ENCODE assay signal across 29 mouse cellular contexts in the genomic region with DNA sequence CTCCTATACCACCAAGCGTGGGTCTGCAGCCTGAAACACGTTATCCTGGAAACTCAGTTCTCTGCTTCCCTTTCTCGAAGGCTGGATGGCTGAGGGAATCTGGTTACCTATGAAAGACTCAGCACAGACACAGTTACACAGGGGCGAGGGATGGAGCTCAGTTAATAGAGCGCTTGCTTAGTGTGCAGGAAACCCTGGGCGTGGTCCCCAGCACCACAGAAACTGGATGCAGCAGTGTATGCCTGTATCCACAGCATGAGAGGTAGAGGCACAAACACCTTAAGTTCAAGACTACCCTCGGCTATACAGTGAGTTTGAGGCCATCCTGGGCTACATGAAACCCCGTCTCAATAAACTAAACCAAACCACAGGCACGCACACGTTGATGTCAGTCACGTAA. TPM values are rescaled to one million over a fixed set of nuclear protein-coding genes. Genes with fewer than 3 reads are reported as not detected.
DNase-seq lines count a peak whose midpoint lies in the region; ATAC-seq and TF ChIP-seq lines count a peak whose summit lies in the region.
"Had no signal": no experiment of that assay in that cellular context is flagged by ENCODE, and none has a peak within 500 bp of the region (broad histone marks: within the 10 kb centered on the region; RNA-seq: fewer than 3 reads in every experiment).

No protein-coding gene starts in this region.

- no peaks in the 10 kb centered on the region for H3K9me3 ChIP-seq in liver, embryonic 11.5 days (ENCODE audit: control insufficient read depth, low read length)
- no peaks in the 10 kb centered on the region for H3K9me3 ChIP-seq in liver, embryonic 14.5 days (ENCODE audit: control insufficient read depth, low read length)
- no peaks in the 10 kb centered on the region for H3K9me3 ChIP-seq in liver, postnatal 0 days (ENCODE audit: low read length)
- H3K9me3 ChIP-seq: embryonic facial prominence, embryonic 10.5 days; embryonic facial prominence, embryonic 13.5 days; forebrain, embryonic 12.5 days; forebrain, embryonic 15.5 days; G1E; heart, embryonic 12.5 days; heart, embryonic 15.5 days had no signal

- no peaks in the 10 kb centered on the region for H3K36me3 ChIP-seq in liver, embryonic 11.5 days (ENCODE audit: control insufficient read depth, insufficient read depth, low read length)
- H3K36me3 ChIP-seq in liver, embryonic 14.5 days (replicated peaks; ENCODE audit: control insufficient read depth, insufficient read depth, low read depth): no peaks in the 10 kb centered on the region
- no peaks in the 10 kb centered on the region for H3K36me3 ChIP-seq in liver, postnatal 0 days (replicated peaks; ENCODE audit: insufficient read depth, low read length)
- H3K36me3 ChIP-seq: embryonic facial prominence, embryonic 10.5 days; forebrain, embryonic 12.5 days; forebrain, embryonic 15.5 days; heart, embryonic 12.5 days; heart, embryonic 15.5 days had no signal

- H3K4me3 ChIP-seq in liver, embryonic 11.5 days (ENCODE audit: low read depth, low read length): no peak overlapping the region
- no peak overlapping the region for H3K4me3 ChIP-seq in liver, embryonic 14.5 days (ENCODE audit: insufficient read depth in 1 of 2, low read depth in 2 of 2, low read length in 2 of 2)
- no peak overlapping the region for H3K4me3 ChIP-seq in liver, postnatal 0 days (ENCODE audit: low read depth, low read length)
- H3K4me3 ChIP-seq: embryonic facial prominence, embryonic 10.5 days; embryonic facial prominence, embryonic 13.5 days; forebrain, embryonic 12.5 days; forebrain, embryonic 15.5 days; heart, embryonic 12.5 days; heart, embryonic 15.5 days had no signal

- H3K27ac ChIP-seq in liver, embryonic 11.5 days (ENCODE audit: low read depth, low read length): no peak overlapping the region
- peak overlapping the region; percentile 96 for H3K27ac ChIP-seq in liver, embryonic 14.5 days
- H3K27ac ChIP-seq in liver, postnatal 0 days (ENCODE audit: low read depth): peak overlapping the region; percentile 76
- H3K27ac ChIP-seq: embryonic facial prominence, embryonic 10.5 days; embryonic facial prominence, embryonic 13.5 days; forebrain, embryonic 12.5 days; forebrain, embryonic 15.5 days; heart, embryonic 15.5 days; hindbrain, embryonic 14.5 days; hindbrain, postnatal 0 days had no signal

- TF ChIP-seq EP300 in liver, embryonic 14.5 days (IDR thresholded peaks at IDR 0.05; ENCODE audit: low read depth): no peak
- TF ChIP-seq EP300 in liver, postnatal 0 days (IDR thresholded peaks at IDR 0.05; ENCODE audit: low read depth): no peak

- no peak overlapping the region for H3K4me2 ChIP-seq in liver, embryonic 11.5 days
- H3K4me2 ChIP-seq in liver, embryonic 14.5 days (ENCODE audit: low read depth): peak overlapping the region; percentile 80
- peak overlapping the region; percentile 47; the same call in 1 of the 2 replicates for H3K4me2 ChIP-seq in liver, postnatal 0 days (ENCODE audit: low read depth, low read length)
- H3K4me2 ChIP-seq: embryonic facial prominence, embryonic 13.5 days; forebrain, embryonic 12.5 days; forebrain, embryonic 15.5 days; heart, embryonic 12.5 days; heart, embryonic 15.5 days; hindbrain, embryonic 14.5 days had no signal

- no peak; the same call in 1 of the 2 replicates for ATAC-seq in liver, embryonic 11.5 days (replicated peaks; ENCODE audit: low FRiP score)
- ATAC-seq in erythroid progenitor cell, adult 5-6 weeks (replicated peaks; ENCODE audit: low FRiP score, poor library complexity, severe bottlenecking): peak; percentile 43
- ATAC-seq in liver, embryonic 14.5 days (ENCODE audit: insufficient read depth): peak; percentile 44; the same call in 1 of the 2 replicates
- no peak for ATAC-seq in liver, postnatal 0 days
- ATAC-seq: forebrain, embryonic 15.5 days; hindbrain, postnatal 0 days; inflammation-experienced regulatory T-cells, adult 6 months; Patski had no signal

- H3K27me3 ChIP-seq in liver, embryonic 11.5 days (replicated peaks; ENCODE audit: control insufficient read depth, insufficient read depth, low read length): no peaks in the 10 kb centered on the region
- no peaks in the 10 kb centered on the region for H3K27me3 ChIP-seq in liver, embryonic 14.5 days (ENCODE audit: control insufficient read depth, insufficient read depth, low read length)
- no peaks in the 10 kb centered on the region for H3K27me3 ChIP-seq in liver, postnatal 0 days (ENCODE audit: insufficient read depth, low read length)
- H3K27me3 ChIP-seq: embryonic facial prominence, embryonic 13.5 days; forebrain, embryonic 12.5 days; forebrain, embryonic 15.5 days; heart, embryonic 12.5 days; heart, embryonic 15.5 days; Patski had no signal

- intact Hi-C loops in gastrocnemius, postnatal 36 days (cut with DNase I): no loop called here

- WGBS in liver, embryonic 11.5 days: 83% methylated on average over 11 of the region's 11 CpGs
- WGBS in liver, embryonic 14.5 days (ENCODE audit: insufficient replicate concordance): 70% methylated on average over 11 of the region's 11 CpGs
- WGBS in liver, postnatal 0 days (ENCODE audit: insufficient replicate concordance): 83% methylated on average over 11 of the region's 11 CpGs

- DNase-seq in liver: peak; percentile 59
- no peak for DNase-seq in liver, embryonic 11.5 days (ENCODE audit: low spot score)
- no peak for DNase-seq in liver, embryonic 14.5 days (ENCODE audit: low read depth in 3 of 3, low spot score in 3 of 3)
- DNase-seq in liver, postnatal 0 days: no peak
- DNase-seq in gastrocnemius, postnatal 36 days: no peak
- no peak for DNase-seq in lung, postnatal 36 days
- no peak for DNase-seq in gastrocnemius, postnatal 10 days
- DNase-seq: adrenal gland, postnatal 10 days; adrenal gland, postnatal 36 days; cerebellum, adult 11 months; cerebellum, adult 2 months; cerebellum, adult 9-11 months; cerebellum, postnatal 25 days; gastrocnemius, postnatal 14 days; heart, adult 18-20 months; heart, postnatal 10 days; heart, postnatal 4 days had no signal

- no peak for TF ChIP-seq CTCF in liver, embryonic 14.5 days (IDR thresholded peaks at IDR 0.05; ENCODE audit: low read depth)
- TF ChIP-seq CTCF in liver, postnatal 0 days (IDR thresholded peaks at IDR 0.05; ENCODE audit: low read depth): no peak

- peaks cover 18% of the 10 kb centered on the region for H3K4me1 ChIP-seq in liver, embryonic 11.5 days (replicated peaks; ENCODE audit: control insufficient read depth, insufficient read depth, low read length)
- H3K4me1 ChIP-seq in liver, embryonic 14.5 days (replicated peaks; ENCODE audit: control insufficient read depth in 2 of 2, insufficient read depth in 2 of 2, low read length in 1 of 2): peaks cover 30 to 45% of the 10 kb centered on the region in 2 experiments
- peaks cover 25% of the 10 kb centered on the region for H3K4me1 ChIP-seq in liver, postnatal 0 days (ENCODE audit: insufficient read depth)
- H3K4me1 ChIP-seq: forebrain, embryonic 15.5 days had no signal

- H3K9ac ChIP-seq in liver, embryonic 11.5 days (ENCODE audit: low read depth, low read length): no peak overlapping the region
- H3K9ac ChIP-seq in liver, embryonic 14.5 days (replicated peaks): peak overlapping the region; percentile 73
- no peak overlapping the region for H3K9ac ChIP-seq in liver, postnatal 0 days (replicated peaks)
- H3K9ac ChIP-seq: embryonic facial prominence, embryonic 13.5 days; forebrain, embryonic 12.5 days; forebrain, embryonic 15.5 days; heart, embryonic 12.5 days; heart, embryonic 15.5 days; hindbrain, embryonic 14.5 days had no signal

RNA-seq across cellular contexts. Expression of a gene that starts 17.5 kb away (rescaled TPM):
- polyA plus RNA-seq in liver, embryonic 11.5 days (2014; fragmentation: Nextera tagmentation; extraction: Ambion mirVana): 0.59 and 1.2 TPM in 2 replicates
- 4.3 and 4.6 TPM in 2 replicates for total RNA-seq in erythroid progenitor cell, adult 5-6 weeks (2015; ENCODE audit: low replicate concordance)
- 5.6 and 5.9 TPM in 2 replicates for total RNA-seq in erythroid progenitor cell, adult 5-6 weeks (2017; ENCODE audit: low replicate concordance)
- polyA plus RNA-seq in liver, embryonic 14.5 days (2012; rRNA removed): 0.63 and 0.77 TPM in 2 replicates
- 0.42 and 0.46 TPM in 2 replicates for polyA plus RNA-seq in liver, embryonic 14.5 days (2014; fragmentation: Nextera tagmentation; extraction: Ambion mirVana)
- polyA plus RNA-seq in liver, postnatal 0 days (2015; fragmentation: Nextera tagmentation; extraction: Ambion mirVana): 0.86 and 1.0 TPM in 2 replicates
- total RNA-seq in gastrocnemius, postnatal 36 days (2021): 1 to 10 TPM; 3.6 to 4.4 TPM
- 1 to 10 TPM; 2.3 to 2.6 TPM for total RNA-seq in gastrocnemius, postnatal 10 days (2021)

Comparison
In these comparisons a context has a peak if more than half of its experiments do, and no peak if none do; other contexts are left out.
1. ATAC-seq: peak in erythroid progenitor cell, adult 5-6 weeks (single experiment) and liver, embryonic 14.5 days (single experiment); none in liver, embryonic 11.5 days (single experiment) and liver, postnatal 0 days (single experiment).